Mouse (Mus musculus): ENCODE data around the gene Parp16.

Gene Parp16

GRCm38 (mm10) chr9:65168952-65169351 lies 26.2 kb upstream of the Parp16 start:
- Histone ChIP-seq H3K36me3 (ENCODE audit: control insufficient read depth, insufficient read depth, low read length, poor library complexity, severe bottlenecking) (no peaks in the 10 kb centered on the region), H3K27me3 (ENCODE audit: control insufficient read depth, insufficient read depth, low read length, poor library complexity, severe bottlenecking) (no peaks in the 10 kb centered on the region)
- no peak for DNase-seq (ENCODE audit: low read depth, low spot score)

GRCm38 (mm10) chr9:65172654-65173053 lies 22.5 kb upstream of the Parp16 start:
- Histone ChIP-seq H3K36me3 (ENCODE audit: control insufficient read depth, insufficient read depth, low read length, poor library complexity, severe bottlenecking) (no peaks in the 10 kb centered on the region), H3K27me3 (ENCODE audit: control insufficient read depth, insufficient read depth, low read length, poor library complexity, severe bottlenecking) (no peaks in the 10 kb centered on the region)
- DNase-seq (ENCODE audit: low read depth, low spot score): no peak

- no peaks in the 10 kb centered on the region for H3K27me3 ChIP-seq (ENCODE audit: control insufficient read depth, insufficient read depth, low read length, poor library complexity, severe bottlenecking)
Observed at GRCm38 (mm10) chr9:65175234-65175938, 19.8 kb upstream of the Parp16 start.

GRCm38 (mm10) chr9:65175939-65176871 lies 18.9 kb upstream of the Parp16 start:
- DNase-seq (ENCODE audit: low read depth, low spot score): peak; percentile 25
- no peaks in the 10 kb centered on the region for H3K36me3 ChIP-seq (ENCODE audit: control insufficient read depth, insufficient read depth, low read length, poor library complexity, severe bottlenecking)
- no peaks in the 10 kb centered on the region for H3K27me3 ChIP-seq (ENCODE audit: control insufficient read depth, insufficient read depth, low read length, poor library complexity, severe bottlenecking)

More at GRCm38 (mm10) chr9:65175234-65175938, 19.8 kb upstream of the Parp16 start:
- H3K36me3 ChIP-seq (ENCODE audit: control insufficient read depth, insufficient read depth, low read length, poor library complexity, severe bottlenecking): no peaks in the 10 kb centered on the region
- no peak for DNase-seq (ENCODE audit: low read depth, low spot score)

- no peak for DNase-seq (ENCODE audit: low read depth, low spot score)
- H3K36me3 ChIP-seq (ENCODE audit: control insufficient read depth, insufficient read depth, low read length, poor library complexity, severe bottlenecking): no peaks in the 10 kb centered on the region
Observed at GRCm38 (mm10) chr9:65177497-65177896, 17.7 kb upstream of the Parp16 start.

GRCm38 (mm10) chr9:65177912-65178311 lies 17.2 kb upstream of the Parp16 start:
- H3K36me3 ChIP-seq (ENCODE audit: control insufficient read depth, insufficient read depth, low read length, poor library complexity, severe bottlenecking): no peaks in the 10 kb centered on the region

More at GRCm38 (mm10) chr9:65177497-65177896, 17.7 kb upstream of the Parp16 start:
- H3K27me3 ChIP-seq (ENCODE audit: control insufficient read depth, insufficient read depth, low read length, poor library complexity, severe bottlenecking): no peaks in the 10 kb centered on the region

GRCm38 (mm10) chr9:65178336-65179213 lies 16.6 kb upstream of the Parp16 start:
- DNase-seq (ENCODE audit: low read depth, low spot score): no peak
- H3K27me3 ChIP-seq (ENCODE audit: control insufficient read depth, insufficient read depth, low read length, poor library complexity, severe bottlenecking): no peaks in the 10 kb centered on the region

More at GRCm38 (mm10) chr9:65177912-65178311, 17.2 kb upstream of the Parp16 start:
- no peaks in the 10 kb centered on the region for H3K27me3 ChIP-seq (ENCODE audit: control insufficient read depth, insufficient read depth, low read length, poor library complexity, severe bottlenecking)
- no peak for DNase-seq (ENCODE audit: low read depth, low spot score)

GRCm38 (mm10) chr9:65179817-65180624 lies 15.1 kb upstream of the Parp16 start:
- no peaks in the 10 kb centered on the region for H3K36me3 ChIP-seq (ENCODE audit: control insufficient read depth, insufficient read depth, low read length, poor library complexity, severe bottlenecking)
- DNase-seq (ENCODE audit: low read depth, low spot score): peak; percentile 32

More at GRCm38 (mm10) chr9:65178336-65179213, 16.6 kb upstream of the Parp16 start:
- H3K36me3 ChIP-seq (ENCODE audit: control insufficient read depth, insufficient read depth, low read length, poor library complexity, severe bottlenecking): no peaks in the 10 kb centered on the region

GRCm38 (mm10) chr9:65188599-65188998 lies 6.6 kb upstream of the Parp16 start:
- DNase-seq (ENCODE audit: low read depth, low spot score): peak; percentile 94
- Histone ChIP-seq H3K27me3 (ENCODE audit: control insufficient read depth, insufficient read depth, low read length, poor library complexity, severe bottlenecking) (no peaks in the 10 kb centered on the region), H3K36me3 (ENCODE audit: control insufficient read depth, insufficient read depth, low read length, poor library complexity, severe bottlenecking) (no peaks in the 10 kb centered on the region)

More at GRCm38 (mm10) chr9:65179817-65180624, 15.1 kb upstream of the Parp16 start:
- H3K27me3 ChIP-seq (ENCODE audit: control insufficient read depth, insufficient read depth, low read length, poor library complexity, severe bottlenecking): no peaks in the 10 kb centered on the region

GRCm38 (mm10) chr9:65190306-65190705 lies 4.8 kb upstream of the Parp16 start:
- H3K36me3 ChIP-seq (ENCODE audit: control insufficient read depth, insufficient read depth, low read length, poor library complexity, severe bottlenecking): no peaks in the 10 kb centered on the region
- no peak for DNase-seq (ENCODE audit: low read depth, low spot score)
- H3K27me3 ChIP-seq (ENCODE audit: control insufficient read depth, insufficient read depth, low read length, poor library complexity, severe bottlenecking): no peaks in the 10 kb centered on the region

GRCm38 (mm10) chr9:65191389-65191754 lies 3.8 kb upstream of the Parp16 start:
- H3K27me3 ChIP-seq (ENCODE audit: control insufficient read depth, insufficient read depth, low read length, poor library complexity, severe bottlenecking): no peaks in the 10 kb centered on the region
- no peaks in the 10 kb centered on the region for H3K36me3 ChIP-seq (ENCODE audit: control insufficient read depth, insufficient read depth, low read length, poor library complexity, severe bottlenecking)
- no peak for DNase-seq (ENCODE audit: low read depth, low spot score)

GRCm38 (mm10) chr9:65191755-65192469 lies 3.2 kb upstream of the Parp16 start:
- Histone ChIP-seq H3K27me3 (ENCODE audit: control insufficient read depth, insufficient read depth, low read length, poor library complexity, severe bottlenecking) (no peaks in the 10 kb centered on the region), H3K36me3 (ENCODE audit: control insufficient read depth, insufficient read depth, low read length, poor library complexity, severe bottlenecking) (no peaks in the 10 kb centered on the region)
- DNase-seq (ENCODE audit: low read depth, low spot score): no peak

GRCm38 (mm10) chr9:65193214-65193613 lies 1.9 kb upstream of the Parp16 start:
- no peaks in the 10 kb centered on the region for H3K36me3 ChIP-seq (ENCODE audit: control insufficient read depth, insufficient read depth, low read length, poor library complexity, severe bottlenecking)
- peak; percentile 44 for DNase-seq (ENCODE audit: low read depth, low spot score)
- H3K27me3 ChIP-seq (ENCODE audit: control insufficient read depth, insufficient read depth, low read length, poor library complexity, severe bottlenecking): no peaks in the 10 kb centered on the region
